Mouse (Mus musculus) embryonic facial prominence, embryonic 14.5 days (tissue): ENCODE results near the gene Gm3072. TPM values are rescaled to one million over a fixed set of nuclear protein-coding genes. Genes with fewer than 3 reads are reported as not detected.
"Not testable (repeated sequence)": the region's sequence is repeated elsewhere in the genome, so short reads cannot be mapped to it uniquely, and the experiment has no call there.

Experiments used
- ATAC-seq: fragments of 200-750 bp; cut with Nextera tagmentation; 2 replicates; pipeline ENCODE4 v1.8.0; 2017; ENCODE audit warnings: low read depth, moderate number of reproducible peaks, moderate TSS enrichment
- DNase-seq: peaks from one replicate; pipeline ENCODE4 v3.0.0-alpha.2; 2015; ENCODE audit warnings: low spot score
- H3K27ac ChIP-seq: fragments of 300-500 bp; sonication (generic); replicated peaks from 2 replicates; pipeline ENCODE4 v1.5.1; 2014; ENCODE audit warnings: low read depth, mild to moderate bottlenecking, low read length, moderate library complexity
- H3K27me3 ChIP-seq: fragments of 300-500 bp; sonication (generic); replicated peaks from 2 replicates; pipeline ENCODE4 v1.6.1; 2014; ENCODE audit warnings: low read length; ENCODE audit not compliant: control insufficient read depth, insufficient read depth
- H3K36me3 ChIP-seq: fragments of 300-500 bp; sonication (generic); 2 replicates; pipeline ENCODE4 v1.6.1; 2014; ENCODE audit warnings: low read length, mixed read lengths; ENCODE audit not compliant: control insufficient read depth, insufficient read depth
- H3K4me1 ChIP-seq: fragments of 300-500 bp; sonication (generic); 2 replicates; pipeline ENCODE4 v1.6.1; 2014; ENCODE audit warnings: antibody characterized with exemption, low read length; ENCODE audit not compliant: control insufficient read depth, insufficient read depth
- H3K4me2 ChIP-seq: fragments of 300-500 bp; sonication (generic); 2 replicates; pipeline ENCODE4 v1.6.1; 2014; ENCODE audit warnings: low read depth, mild to moderate bottlenecking, low read length, moderate library complexity, mixed read lengths
- H3K4me3 ChIP-seq: fragments of 300-500 bp; sonication (generic); 2 replicates; pipeline ENCODE4 v1.5.1; 2014; ENCODE audit warnings: low read depth, mild to moderate bottlenecking, low read length
- H3K9ac ChIP-seq: fragments of 300-500 bp; sonication (generic); 2 replicates; pipeline ENCODE4 v1.6.1; 2014; ENCODE audit warnings: low read depth, mild to moderate bottlenecking, low read length, moderate library complexity, mixed read lengths
- H3K9me3 ChIP-seq: fragments of 300-500 bp; sonication (generic); 2 replicates; pipeline ENCODE4 v1.6.1; 2016; ENCODE audit warnings: low read length; ENCODE audit not compliant: control insufficient read depth
- WGBS: fragments of 180-500 bp; shearing (Covaris S2); extraction: QIAGEN DNeasy Blood & Tissue Kit; methylation state at CpG from one replicate; pipeline ENCODE4 v1.1.7; 2014; 5-methylcytosine and 5-hydroxymethylcytosine counted together
- polyA plus RNA-seq: library from polyadenylated mRNA; unstranded; fragments of >200 nt; fragmentation: Nextera tagmentation; extraction: Ambion mirVana; gene quantifications from 2 replicates; pipeline ENCODE4 v1.2.1, GENCODE M21; 2014

Gene Gm3072
- not detected in 2 replicates for polyA plus RNA-seq

DNA sequence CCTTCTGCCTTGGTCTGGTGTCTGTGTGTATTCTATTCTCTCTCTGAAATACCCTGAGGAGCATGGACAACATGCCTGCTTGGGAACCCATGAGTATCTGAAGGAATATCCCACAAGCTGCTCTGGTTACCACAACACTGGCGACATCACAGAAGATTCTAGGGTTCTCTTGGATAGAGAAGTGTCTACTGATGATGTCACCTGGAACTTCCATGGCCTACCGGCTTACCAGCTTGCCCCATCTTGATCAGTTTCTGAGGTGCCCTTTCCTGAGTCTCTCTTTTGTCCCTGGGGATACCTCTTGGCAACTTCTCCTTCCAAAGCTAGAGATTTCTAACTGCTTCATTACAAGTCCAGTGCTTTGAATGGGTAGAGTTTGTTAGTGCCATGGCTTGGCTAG lies at the start of gene Gm3072:
Gene Gm3072, minus strand, starts transcription at position 101 of the 400 bp plus-strand sequence.
- H3K27me3 ChIP-seq, H3K4me2 ChIP-seq, ATAC-seq, H3K9ac ChIP-seq, H3K36me3 ChIP-seq, H3K4me1 ChIP-seq, H3K9me3 ChIP-seq, H3K27ac ChIP-seq, DNase-seq, H3K4me3 ChIP-seq: not testable (repeated sequence)
- 92% methylated on average over 1 of the region's 2 CpGs for WGBS

DNA sequence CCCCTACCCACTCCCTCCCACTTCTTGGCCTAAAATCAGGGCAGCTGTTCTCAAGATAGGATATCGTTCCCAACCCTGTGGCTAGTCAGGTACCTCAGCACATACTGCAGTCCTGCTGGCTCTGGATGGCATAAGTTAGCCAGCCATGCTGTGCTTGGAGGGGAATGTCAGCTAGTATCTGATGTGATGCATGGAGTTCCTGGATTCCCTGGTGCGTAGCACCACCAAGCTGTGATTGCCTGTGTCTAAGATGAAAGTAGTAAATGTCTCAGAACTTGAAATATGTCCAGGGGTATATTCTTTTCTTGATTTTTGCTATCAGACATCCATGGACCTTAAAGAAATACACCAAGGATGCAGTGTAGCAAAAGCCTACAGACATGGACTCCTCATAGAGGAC lies 23.8 kb upstream of the Gm3072 start:
- not testable (repeated sequence) for H3K4me1 ChIP-seq, DNase-seq, H3K27ac ChIP-seq, H3K27me3 ChIP-seq, H3K9ac ChIP-seq, H3K4me2 ChIP-seq, H3K4me3 ChIP-seq, ATAC-seq, H3K36me3 ChIP-seq, H3K9me3 ChIP-seq
- WGBS, result 88% methylated on average over 2 of the region's 2 CpGs

DNA sequence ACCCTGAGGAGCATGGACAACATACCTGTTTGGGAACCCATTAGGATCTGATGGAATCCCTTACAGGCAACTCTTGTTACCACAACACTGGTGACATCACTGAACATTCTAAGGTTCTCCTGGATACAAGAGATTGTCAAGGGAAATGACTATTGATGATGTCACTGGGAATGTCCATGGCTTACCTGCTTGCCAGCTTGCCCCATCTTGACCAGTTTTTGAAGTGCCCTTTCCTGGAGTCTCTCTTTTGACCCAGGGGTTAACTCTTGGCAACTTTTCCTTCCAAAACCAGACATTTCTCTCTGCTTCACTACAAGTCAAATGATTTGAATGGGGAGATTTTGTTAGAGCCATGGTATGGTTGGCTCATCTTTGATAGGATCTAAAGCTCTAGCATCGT lies 22.0 kb upstream of the Gm3072 start, which contains the start of gene Gm3676:
Gene Gm3676, minus strand, starts transcription at position 101 of the 400 bp plus-strand sequence.
- no CpG with 5 or more reads among the region's 1 CpGs for WGBS
- not testable (repeated sequence) for H3K27me3 ChIP-seq, H3K4me3 ChIP-seq, H3K27ac ChIP-seq, H3K36me3 ChIP-seq, ATAC-seq, H3K9ac ChIP-seq, H3K4me1 ChIP-seq, H3K4me2 ChIP-seq, H3K9me3 ChIP-seq, DNase-seq

DNA sequence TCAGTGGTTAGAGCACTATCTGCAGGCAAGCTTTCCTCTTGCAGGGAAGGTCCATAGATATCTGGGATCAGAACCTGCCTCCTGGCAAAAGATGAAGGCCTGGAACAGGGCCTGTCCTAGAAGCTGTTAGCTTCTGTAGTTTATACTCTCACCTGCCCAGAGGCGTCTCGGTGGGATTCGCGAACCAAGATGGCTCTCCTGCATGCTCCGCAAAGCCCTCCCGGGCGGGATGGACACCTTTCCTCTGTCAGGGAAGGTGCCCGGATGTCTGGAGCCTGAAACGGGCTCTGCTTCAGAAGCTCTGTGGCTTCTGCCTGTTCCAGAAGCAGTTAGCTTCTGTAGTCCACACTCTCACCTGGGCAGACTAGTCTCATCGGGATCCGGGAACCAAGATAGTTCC lies 5.7 kb upstream of the Gm3072 start:
- H3K4me2 ChIP-seq, DNase-seq: not testable (repeated sequence)

DNA sequence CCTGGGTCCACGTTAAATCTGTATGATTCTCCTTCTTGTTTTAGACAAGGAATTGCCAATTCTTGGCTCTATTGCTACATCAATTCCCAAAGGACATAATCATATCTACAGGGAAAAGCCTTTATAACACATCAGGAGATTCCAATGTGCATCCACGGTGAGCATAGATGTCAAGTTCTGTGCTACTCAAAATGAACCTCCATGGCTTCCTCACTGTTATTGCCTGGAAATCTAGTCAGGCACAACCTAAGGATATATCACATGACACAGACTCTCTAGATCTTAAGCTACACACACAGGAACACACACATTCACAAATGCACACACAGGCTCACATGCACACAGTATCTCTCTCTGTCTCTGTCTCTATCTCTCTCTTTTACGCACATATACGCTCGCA lies 1.9 kb downstream of the Gm3072 start:
- H3K9me3 ChIP-seq, H3K4me3 ChIP-seq, H3K36me3 ChIP-seq, H3K4me1 ChIP-seq, H3K27me3 ChIP-seq, H3K9ac ChIP-seq, DNase-seq, ATAC-seq, H3K4me2 ChIP-seq, H3K27ac ChIP-seq: not testable (repeated sequence)
- WGBS, result 91% methylated on average over 4 of the region's 5 CpGs

More for the DNA sequence above, 5.7 kb upstream of the Gm3072 start:
- not testable (repeated sequence) for H3K27ac ChIP-seq, ATAC-seq, H3K36me3 ChIP-seq, H3K9ac ChIP-seq, H3K27me3 ChIP-seq, H3K9me3 ChIP-seq, H3K4me3 ChIP-seq, H3K4me1 ChIP-seq
- WGBS, result 100% methylated on average over 6 of the region's 11 CpGs

DNA sequence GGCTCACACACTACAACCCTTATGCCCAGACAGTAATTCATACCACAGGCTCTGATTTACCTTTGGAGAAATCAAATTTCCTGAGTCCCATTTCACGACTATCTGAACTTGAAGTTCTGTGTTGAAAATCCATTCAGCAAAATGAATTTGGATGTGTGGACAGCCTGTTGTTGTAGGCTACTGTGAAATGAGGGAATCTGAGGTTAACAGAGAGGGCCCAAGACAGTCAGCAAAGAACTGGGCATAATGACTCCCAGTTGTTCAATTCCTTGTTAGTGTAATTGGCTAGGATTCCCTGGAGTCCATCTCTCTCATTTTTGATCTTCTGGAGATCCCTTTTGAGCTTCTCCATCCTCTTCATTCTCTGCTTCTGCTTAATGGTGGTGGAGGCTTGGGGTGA lies 13.7 kb downstream of the Gm3072 start:
- not testable (repeated sequence) for DNase-seq, ATAC-seq, H3K9me3 ChIP-seq, H3K4me1 ChIP-seq, H3K4me3 ChIP-seq, H3K27me3 ChIP-seq, H3K9ac ChIP-seq, H3K36me3 ChIP-seq, H3K4me2 ChIP-seq, H3K27ac ChIP-seq
- 70% methylated on average over 1 of the region's 1 CpGs for WGBS

DNA sequence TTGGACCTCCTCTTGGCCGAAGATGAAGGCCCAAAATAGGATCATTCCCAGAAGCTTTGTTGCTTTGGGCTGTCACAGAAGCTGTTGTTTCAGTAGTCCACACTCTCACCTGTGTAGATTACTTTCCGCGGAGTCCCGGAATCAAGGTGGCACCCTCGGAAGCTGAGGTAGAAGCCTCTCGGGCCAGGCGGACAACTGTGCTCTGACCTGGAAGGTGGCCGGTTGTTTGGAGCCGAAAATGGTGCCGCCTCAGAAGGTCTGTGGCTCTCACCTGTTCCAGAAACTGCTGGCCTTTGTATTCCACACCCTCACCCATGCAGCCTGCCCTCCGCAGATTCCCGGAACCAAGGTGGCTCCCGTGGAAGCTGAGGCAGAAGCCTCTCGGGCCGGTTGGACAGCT lies 23.5 kb downstream of the Gm3072 start:
- H3K9me3 ChIP-seq, DNase-seq, H3K4me2 ChIP-seq, H3K36me3 ChIP-seq, H3K27me3 ChIP-seq, ATAC-seq, H3K27ac ChIP-seq, H3K4me1 ChIP-seq, H3K9ac ChIP-seq, H3K4me3 ChIP-seq: not testable (repeated sequence)
- WGBS, result 93% methylated on average over 15 of the region's 15 CpGs

DNA sequence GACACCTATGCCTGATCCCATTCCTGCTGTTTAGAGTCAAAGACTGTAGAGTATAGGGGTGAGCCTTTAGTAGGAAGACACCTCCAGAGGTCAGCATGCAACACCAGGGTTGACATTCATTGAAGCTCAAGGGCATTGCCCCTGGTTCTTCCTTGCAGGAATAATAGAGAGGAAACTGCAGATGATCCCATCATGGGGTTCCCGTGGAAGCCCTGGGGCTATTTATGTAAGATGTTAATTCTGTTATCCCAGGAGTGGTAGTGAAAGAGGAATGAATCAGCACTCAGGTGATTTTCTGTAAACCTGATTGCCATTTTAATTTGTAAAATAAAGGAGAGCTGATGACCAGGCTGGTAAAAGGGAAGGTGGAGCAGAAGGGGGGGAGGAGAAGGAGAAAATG lies 38.1 kb downstream of the Gm3072 start:
- 65% methylated on average over 1 of the region's 1 CpGs for WGBS
- not testable (repeated sequence) for ATAC-seq, DNase-seq, H3K4me1 ChIP-seq, H3K36me3 ChIP-seq, H3K4me3 ChIP-seq, H3K27ac ChIP-seq, H3K27me3 ChIP-seq, H3K9me3 ChIP-seq, H3K9ac ChIP-seq, H3K4me2 ChIP-seq

DNA sequence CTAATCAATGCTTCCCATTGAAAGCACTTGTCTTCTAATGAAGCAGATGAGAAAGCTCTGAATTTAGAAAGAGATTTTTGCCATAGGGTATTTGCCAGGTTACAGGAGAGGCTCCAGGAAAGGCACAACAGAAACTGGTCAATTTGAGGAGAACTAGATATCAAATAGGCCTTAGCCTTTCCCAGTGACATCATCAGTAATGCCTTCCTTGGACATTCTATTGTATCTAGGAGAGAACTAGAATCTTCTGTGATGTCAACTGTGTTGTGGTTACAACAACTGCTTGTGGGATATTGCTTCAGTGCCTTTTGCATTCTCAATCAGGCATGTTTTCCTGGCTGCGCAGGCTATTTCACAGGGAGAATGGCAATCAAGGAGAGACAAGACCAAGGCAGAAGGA lies 51.5 kb downstream of the Gm3072 start, which contains the start of gene 1700049E17Rik2:
Gene 1700049E17Rik2, plus strand, starts transcription at position 301 of the 400 bp plus-strand sequence.
- not testable (repeated sequence) for H3K4me1 ChIP-seq, H3K36me3 ChIP-seq, H3K4me3 ChIP-seq, H3K27ac ChIP-seq, H3K27me3 ChIP-seq, ATAC-seq, H3K9me3 ChIP-seq, H3K9ac ChIP-seq, H3K4me2 ChIP-seq, DNase-seq
- no CpG with 5 or more reads among the region's 1 CpGs for WGBS
